Mouse (Mus musculus): ENCODE data around the gene Tubg1.

- TF ChIP-seq CTCF (IDR thresholded peaks at IDR 0.05; ENCODE audit: low read depth, low read length), result no peak
- TF ChIP-seq POLR2A (IDR thresholded peaks at IDR 0.05; ENCODE audit: extremely low read depth, insufficient read depth, low read length), result no peak
Observed at GRCm38 (mm10) chr11:101084246-101084645, 35.5 kb upstream of the Tubg1 start.
